Mouse (Mus musculus): Measurements from ENCODE around the gene Synpr. TPM values are rescaled to one million over a fixed set of nuclear protein-coding genes. Genes with fewer than 3 reads are reported as not detected.

Synpr gene
- polyA plus RNA-seq, 1 experiment from 2014 or later = 31.9 TPM

DNA sequence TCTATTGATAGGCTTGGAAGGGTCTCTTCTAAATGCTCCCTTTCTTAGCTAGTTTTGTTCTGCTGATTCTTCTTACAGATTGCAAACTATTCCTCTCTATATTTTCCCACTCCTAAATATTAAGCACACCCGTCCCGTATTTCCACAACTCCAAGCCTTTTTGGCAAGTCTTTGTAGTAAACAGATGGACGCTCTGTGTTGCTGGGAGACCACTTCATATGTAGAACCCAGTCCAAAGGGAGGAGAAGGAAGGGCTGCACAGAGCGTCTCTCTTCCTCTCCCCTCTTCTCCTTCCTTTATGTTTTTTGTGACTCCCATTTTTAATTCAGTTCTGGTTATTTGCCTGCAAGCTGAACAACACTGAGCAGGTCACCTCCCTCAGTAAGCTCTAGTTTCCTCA is 1.4 kb upstream of the Synpr start:
- Histone ChIP-seq H3K27me3 (replicated peaks; ENCODE audit: control insufficient read depth, insufficient read depth, low read length) (no peaks in the 10 kb centered on the region), H3K4me1 (replicated peaks; ENCODE audit: control insufficient read depth, insufficient read depth, low read length) (no peaks in the 10 kb centered on the region; the same call in 1 of the 2 replicates), H3K4me2 (ENCODE audit: low read length) (no peak overlapping the region), H3K27ac (ENCODE audit: low read length) (no peak overlapping the region), H3K9ac (replicated peaks; ENCODE audit: low read depth, low read length) (no peak overlapping the region), H3K9me3 (ENCODE audit: control insufficient read depth, low read length) (no peaks in the 10 kb centered on the region), H3K4me3 (replicated peaks; ENCODE audit: low read length) (no peak overlapping the region), H3K36me3 (ENCODE audit: control insufficient read depth, insufficient read depth) (no peaks in the 10 kb centered on the region)
- peak; percentile 29; the same call in 1 of the 2 replicates for ATAC-seq
- WGBS = 42% methylated on average over 4 of the region's 4 CpGs

DNA sequence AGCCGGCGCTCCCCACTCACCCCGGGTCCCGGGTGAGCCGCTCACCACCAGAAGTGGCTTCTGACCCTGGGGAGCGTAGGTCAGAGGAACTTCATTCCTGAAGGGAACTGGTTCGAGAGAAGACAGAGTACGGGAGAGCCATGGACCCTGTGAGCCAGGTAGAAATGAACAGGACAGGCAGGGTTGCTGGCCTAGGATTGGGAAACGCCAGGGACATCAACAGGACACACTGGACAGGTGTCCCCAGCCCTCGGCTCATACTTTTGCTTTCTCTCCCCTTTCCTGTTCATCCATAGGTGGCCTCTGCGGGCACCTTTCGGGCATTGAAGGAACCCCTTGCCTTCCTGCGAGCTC is 242 bp downstream of the Synpr start:
- Histone ChIP-seq H3K36me3 (ENCODE audit: control insufficient read depth, insufficient read depth) (no peaks in the 10 kb centered on the region), H3K27ac (ENCODE audit: low read length) (no peak overlapping the region), H3K4me2 (ENCODE audit: low read length) (peak overlapping the region; percentile 66), H3K9me3 (ENCODE audit: control insufficient read depth, low read length) (no peaks in the 10 kb centered on the region), H3K4me3 (replicated peaks; ENCODE audit: low read length) (peak overlapping the region; percentile 42), H3K4me1 (replicated peaks; ENCODE audit: control insufficient read depth, insufficient read depth, low read length) (no peaks in the 10 kb centered on the region; the same call in 1 of the 2 replicates), H3K9ac (replicated peaks; ENCODE audit: low read depth, low read length) (peak overlapping the region; percentile 19; the same call in 1 of the 2 replicates), H3K27me3 (replicated peaks; ENCODE audit: control insufficient read depth, insufficient read depth, low read length) (no peaks in the 10 kb centered on the region)
- no peak for ATAC-seq
- 17% methylated on average over 13 of the region's 13 CpGs for WGBS

DNA sequence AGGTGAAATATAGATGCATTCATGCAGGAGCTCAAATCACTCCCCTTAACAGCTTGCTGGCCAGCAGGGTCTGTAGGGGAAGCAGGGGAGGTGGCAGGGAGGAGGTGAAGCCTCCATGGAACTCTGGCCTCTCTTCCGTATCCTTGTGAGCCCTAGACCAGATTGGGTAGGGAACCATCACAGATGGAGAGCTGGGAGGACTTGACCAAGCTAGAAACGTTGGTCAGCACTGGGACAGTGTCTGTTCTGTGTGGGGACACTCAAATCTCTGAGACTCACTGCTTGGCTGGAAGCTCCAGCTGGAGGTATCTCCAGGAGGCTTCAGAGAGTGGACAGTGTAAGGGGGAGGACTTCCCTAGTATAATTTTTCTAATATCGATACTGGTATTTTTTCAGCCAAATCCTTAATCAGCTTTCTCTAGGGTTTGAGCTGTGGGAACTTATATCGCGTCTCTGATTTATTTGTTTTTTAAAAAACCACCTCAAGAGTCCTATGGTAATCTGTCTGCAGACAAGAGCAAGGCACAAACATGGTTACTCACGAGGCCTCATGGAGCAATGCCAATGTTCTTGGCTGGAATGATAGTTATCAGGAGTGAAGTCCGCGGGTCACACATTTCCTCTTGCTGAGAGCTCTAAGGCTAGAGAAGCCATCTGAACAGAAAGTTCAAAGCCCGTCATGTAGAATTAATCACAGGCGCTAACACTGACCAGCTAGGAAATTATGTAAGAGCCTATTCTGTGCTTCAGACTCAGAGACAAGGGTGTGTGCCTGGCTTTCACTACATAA is 956 bp downstream of the Synpr start:
- WGBS = 81% methylated on average over 10 of the region's 10 CpGs
- no peak overlapping the region for H3K27ac ChIP-seq (ENCODE audit: low read length)

DNA sequence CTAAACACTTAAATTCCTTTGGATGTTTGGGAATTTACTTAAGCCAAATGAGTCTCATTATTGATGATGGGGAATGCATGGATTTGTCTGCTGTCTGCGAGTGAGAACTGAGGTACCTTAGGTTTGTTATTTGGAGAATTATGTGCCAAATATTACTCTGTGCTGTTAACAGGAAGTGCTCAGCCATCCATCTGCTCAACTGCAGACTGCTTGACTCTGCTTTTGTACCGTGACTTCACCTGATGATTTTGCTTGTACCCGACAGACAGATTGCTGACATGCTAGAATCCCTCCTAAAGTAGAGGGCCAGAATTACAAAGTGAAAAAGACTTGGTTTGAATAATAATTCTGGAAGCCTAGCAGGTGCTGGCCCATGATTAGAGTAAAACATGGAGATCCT is 9.6 kb downstream of the Synpr start:
- Histone ChIP-seq H3K27ac (ENCODE audit: low read length) (no peak overlapping the region), H3K9me3 (ENCODE audit: control insufficient read depth, low read length) (no peaks in the 10 kb centered on the region), H3K4me2 (ENCODE audit: low read length) (no peak overlapping the region), H3K4me1 (replicated peaks; ENCODE audit: control insufficient read depth, insufficient read depth, low read length) (no peaks in the 10 kb centered on the region), H3K4me3 (replicated peaks; ENCODE audit: low read length) (no peak overlapping the region), H3K9ac (replicated peaks; ENCODE audit: low read depth, low read length) (no peak overlapping the region), H3K36me3 (ENCODE audit: control insufficient read depth, insufficient read depth) (no peaks in the 10 kb centered on the region), H3K27me3 (replicated peaks; ENCODE audit: control insufficient read depth, insufficient read depth, low read length) (no peaks in the 10 kb centered on the region)
- WGBS = 81% methylated on average over 3 of the region's 3 CpGs
- no peak for ATAC-seq

More for the DNA sequence above, 956 bp downstream of the Synpr start:
- H3K9ac ChIP-seq (replicated peaks; ENCODE audit: low read depth, low read length) = no peak overlapping the region
- ATAC-seq = no peak
- no peak overlapping the region for H3K4me3 ChIP-seq (replicated peaks; ENCODE audit: low read length)
- H3K27me3 ChIP-seq (replicated peaks; ENCODE audit: control insufficient read depth, insufficient read depth, low read length) = no peaks in the 10 kb centered on the region
- no peaks in the 10 kb centered on the region for H3K9me3 ChIP-seq (ENCODE audit: control insufficient read depth, low read length)
- H3K36me3 ChIP-seq (ENCODE audit: control insufficient read depth, insufficient read depth) = no peaks in the 10 kb centered on the region
- no peak overlapping the region for H3K4me2 ChIP-seq (ENCODE audit: low read length)
- H3K4me1 ChIP-seq (replicated peaks; ENCODE audit: control insufficient read depth, insufficient read depth, low read length) = no peaks in the 10 kb centered on the region; the same call in 1 of the 2 replicates

DNA sequence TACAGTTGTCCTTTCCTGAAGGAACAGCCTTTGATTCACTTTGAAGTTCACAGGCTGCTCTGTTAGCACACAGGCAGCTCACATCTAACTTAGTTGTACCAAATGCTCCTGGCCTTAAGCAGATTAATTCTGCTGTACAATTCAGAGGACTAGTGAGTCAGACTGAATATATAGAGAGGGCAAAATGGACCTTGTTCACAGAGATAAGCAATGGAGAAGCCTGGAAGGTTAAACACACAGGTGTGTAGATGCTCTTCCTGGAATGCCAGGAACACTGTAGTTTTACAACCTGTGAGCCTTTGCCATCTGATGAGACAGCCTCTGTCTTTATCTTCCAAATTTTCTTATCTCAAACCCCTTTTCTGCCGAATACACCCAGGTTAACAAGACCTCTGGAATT is 29.7 kb downstream of the Synpr start:
- H3K4me1 ChIP-seq (replicated peaks; ENCODE audit: control insufficient read depth, insufficient read depth, low read length) = no peaks in the 10 kb centered on the region
- H3K4me2 ChIP-seq (ENCODE audit: low read length) = no peak overlapping the region
- ATAC-seq = no peak
- H3K27me3 ChIP-seq (replicated peaks; ENCODE audit: control insufficient read depth, insufficient read depth, low read length) = no peaks in the 10 kb centered on the region
- no peak overlapping the region for H3K27ac ChIP-seq (ENCODE audit: low read length)
- WGBS = 82% methylated on average over 1 of the region's 1 CpGs
- H3K9ac ChIP-seq (replicated peaks; ENCODE audit: low read depth, low read length) = no peak overlapping the region
- H3K9me3 ChIP-seq (ENCODE audit: control insufficient read depth, low read length) = no peaks in the 10 kb centered on the region
- H3K36me3 ChIP-seq (ENCODE audit: control insufficient read depth, insufficient read depth) = no peaks in the 10 kb centered on the region
- no peak overlapping the region for H3K4me3 ChIP-seq (replicated peaks; ENCODE audit: low read length)

DNA sequence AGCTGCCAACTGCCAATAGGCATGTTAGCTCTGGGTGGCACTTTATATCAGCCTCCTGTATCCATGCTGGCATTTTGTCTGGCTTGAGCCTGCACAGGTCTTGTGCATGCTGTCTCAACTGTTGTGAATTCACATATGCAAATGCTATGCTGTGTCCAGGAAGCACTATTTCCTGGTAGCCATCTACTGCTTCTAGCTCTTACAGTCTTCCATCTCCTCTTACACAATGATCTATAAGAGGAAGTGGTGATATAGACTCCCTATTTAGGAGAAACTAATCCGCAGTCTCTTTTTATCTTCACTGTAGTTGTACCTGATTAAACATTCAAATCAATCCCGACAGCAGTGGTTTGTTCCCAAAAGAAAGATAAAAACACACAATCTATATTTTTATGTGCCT is 43.9 kb downstream of the Synpr start:
- 84% methylated on average over 2 of the region's 2 CpGs for WGBS

DNA sequence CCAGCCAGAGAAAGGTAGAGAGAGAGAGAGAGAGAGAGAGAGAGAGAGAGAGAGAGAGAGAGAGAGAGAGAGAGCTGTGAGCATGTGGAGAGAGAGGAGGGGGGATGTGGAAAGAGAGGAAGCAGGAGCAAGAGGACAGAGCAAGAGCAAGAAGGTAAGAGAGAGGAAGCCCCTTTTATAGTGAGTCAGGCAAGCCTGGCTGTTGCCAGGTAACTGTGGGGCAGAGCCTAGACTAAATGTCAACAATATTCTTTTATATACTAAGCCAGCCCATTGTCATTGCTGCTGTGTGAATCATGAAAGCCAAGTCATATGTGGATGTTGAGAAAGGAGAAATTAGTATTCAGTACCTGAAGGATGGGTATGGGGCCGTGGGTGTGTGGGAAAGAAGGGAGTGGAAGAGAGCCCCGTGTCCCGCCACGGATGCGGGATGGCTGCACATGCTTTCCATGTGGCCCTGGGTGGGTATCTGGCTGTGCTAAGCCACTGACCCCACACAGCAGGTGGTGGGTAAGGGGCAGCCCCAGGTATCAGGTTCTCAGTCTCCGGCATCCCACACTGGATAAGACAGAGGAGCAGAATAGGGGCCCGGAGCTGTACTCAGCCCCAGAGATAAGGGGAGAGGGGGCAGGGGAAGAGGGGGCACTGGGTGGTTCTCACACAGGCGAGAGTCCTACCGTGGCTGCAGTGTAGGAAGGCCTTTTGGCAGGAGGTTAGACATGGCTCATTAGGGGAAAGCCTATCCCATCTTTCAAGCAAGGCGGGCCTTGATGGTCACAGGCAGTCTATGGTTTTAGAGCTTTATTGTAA is 48.1 kb downstream of the Synpr start:
- Histone ChIP-seq H3K36me3 (ENCODE audit: control insufficient read depth, insufficient read depth) (no peaks in the 10 kb centered on the region), H3K4me3 (replicated peaks; ENCODE audit: low read length) (no peak overlapping the region), H3K27ac (ENCODE audit: low read length) (no peak overlapping the region), H3K27me3 (replicated peaks; ENCODE audit: control insufficient read depth, insufficient read depth, low read length) (no peaks in the 10 kb centered on the region), H3K4me1 (replicated peaks; ENCODE audit: control insufficient read depth, insufficient read depth, low read length) (no peaks in the 10 kb centered on the region), H3K9ac (replicated peaks; ENCODE audit: low read depth, low read length) (no peak overlapping the region), H3K9me3 (ENCODE audit: control insufficient read depth, low read length) (no peaks in the 10 kb centered on the region), H3K4me2 (ENCODE audit: low read length) (no peak overlapping the region)
- ATAC-seq = 0 out of 2 replicates have a peak, but pooled peaks have one; percentile 12
- 65% methylated on average over 10 of the region's 10 CpGs for WGBS

More for the DNA sequence above, 43.9 kb downstream of the Synpr start:
- Histone ChIP-seq H3K36me3 (ENCODE audit: control insufficient read depth, insufficient read depth) (no peaks in the 10 kb centered on the region), H3K4me1 (replicated peaks; ENCODE audit: control insufficient read depth, insufficient read depth, low read length) (no peaks in the 10 kb centered on the region), H3K4me2 (ENCODE audit: low read length) (no peak overlapping the region), H3K27ac (ENCODE audit: low read length) (no peak overlapping the region), H3K9me3 (ENCODE audit: control insufficient read depth, low read length) (no peaks in the 10 kb centered on the region), H3K4me3 (replicated peaks; ENCODE audit: low read length) (no peak overlapping the region), H3K9ac (replicated peaks; ENCODE audit: low read depth, low read length) (no peak overlapping the region), H3K27me3 (replicated peaks; ENCODE audit: control insufficient read depth, insufficient read depth, low read length) (no peaks in the 10 kb centered on the region)
- ATAC-seq = no peak

DNA sequence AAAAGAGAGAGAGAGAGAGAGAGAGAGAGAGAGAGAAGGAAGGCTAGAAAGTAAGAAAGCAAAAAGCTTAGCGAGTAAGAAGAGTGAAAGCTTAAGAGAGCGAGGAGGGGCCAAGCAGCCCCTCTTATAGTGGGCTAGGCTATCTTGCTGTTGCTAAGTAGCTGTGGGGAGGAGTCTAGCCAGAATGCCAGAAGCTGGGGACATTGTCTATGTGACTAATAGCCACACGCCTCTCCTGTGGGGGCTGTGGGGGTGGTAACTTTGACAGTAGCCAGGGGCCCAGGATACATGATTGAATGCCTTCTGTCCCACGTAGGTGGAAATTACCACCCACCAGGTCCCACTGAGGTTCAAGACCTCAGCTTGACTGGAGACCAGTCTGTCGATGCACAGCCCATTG is 48.8 kb downstream of the Synpr start:
- no peak for ATAC-seq
- no peak overlapping the region for H3K4me3 ChIP-seq (replicated peaks; ENCODE audit: low read length)
- H3K27me3 ChIP-seq (replicated peaks; ENCODE audit: control insufficient read depth, insufficient read depth, low read length) = no peaks in the 10 kb centered on the region
- no peak overlapping the region for H3K27ac ChIP-seq (ENCODE audit: low read length)
- no peak overlapping the region for H3K4me2 ChIP-seq (ENCODE audit: low read length)
- no peaks in the 10 kb centered on the region for H3K36me3 ChIP-seq (ENCODE audit: control insufficient read depth, insufficient read depth)
- H3K9me3 ChIP-seq (ENCODE audit: control insufficient read depth, low read length) = no peaks in the 10 kb centered on the region
- H3K9ac ChIP-seq (replicated peaks; ENCODE audit: low read depth, low read length) = no peak overlapping the region
- no peaks in the 10 kb centered on the region for H3K4me1 ChIP-seq (replicated peaks; ENCODE audit: control insufficient read depth, insufficient read depth, low read length)
- 57% methylated on average over 5 of the region's 5 CpGs for WGBS

DNA sequence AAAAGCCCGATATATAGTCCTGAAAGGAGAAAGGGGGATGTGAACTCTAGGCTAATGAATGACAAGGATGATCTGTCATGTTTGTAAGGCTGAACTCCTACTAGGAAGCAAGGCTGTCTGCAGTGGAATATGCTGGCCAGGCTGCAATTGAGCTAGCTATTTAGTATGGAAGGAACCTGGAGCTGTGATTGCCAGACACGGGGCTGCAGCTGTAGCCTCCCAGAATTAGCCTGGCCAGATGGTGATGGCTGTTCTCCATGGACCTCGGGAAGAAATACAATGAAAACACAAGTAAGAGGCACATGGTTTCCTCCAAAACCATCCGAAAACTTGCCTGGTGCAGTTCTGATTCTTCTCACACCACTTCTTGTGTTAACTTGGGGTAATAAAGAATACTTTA is 51.6 kb downstream of the Synpr start:
- Histone ChIP-seq H3K36me3 (ENCODE audit: control insufficient read depth, insufficient read depth) (no peaks in the 10 kb centered on the region), H3K9me3 (ENCODE audit: control insufficient read depth, low read length) (no peaks in the 10 kb centered on the region), H3K27ac (ENCODE audit: low read length) (no peak overlapping the region), H3K4me2 (ENCODE audit: low read length) (no peak overlapping the region), H3K4me3 (replicated peaks; ENCODE audit: low read length) (no peak overlapping the region), H3K4me1 (replicated peaks; ENCODE audit: control insufficient read depth, insufficient read depth, low read length) (no peaks in the 10 kb centered on the region), H3K27me3 (replicated peaks; ENCODE audit: control insufficient read depth, insufficient read depth, low read length) (no peaks in the 10 kb centered on the region), H3K9ac (replicated peaks; ENCODE audit: low read depth, low read length) (no peak overlapping the region)
- WGBS = 50% methylated on average over 4 of the region's 4 CpGs
- no peak; the same call in 1 of the 2 replicates for ATAC-seq
